Comparison of ENCODE assay signal across 21 mouse cellular contexts in the genomic region with DNA sequence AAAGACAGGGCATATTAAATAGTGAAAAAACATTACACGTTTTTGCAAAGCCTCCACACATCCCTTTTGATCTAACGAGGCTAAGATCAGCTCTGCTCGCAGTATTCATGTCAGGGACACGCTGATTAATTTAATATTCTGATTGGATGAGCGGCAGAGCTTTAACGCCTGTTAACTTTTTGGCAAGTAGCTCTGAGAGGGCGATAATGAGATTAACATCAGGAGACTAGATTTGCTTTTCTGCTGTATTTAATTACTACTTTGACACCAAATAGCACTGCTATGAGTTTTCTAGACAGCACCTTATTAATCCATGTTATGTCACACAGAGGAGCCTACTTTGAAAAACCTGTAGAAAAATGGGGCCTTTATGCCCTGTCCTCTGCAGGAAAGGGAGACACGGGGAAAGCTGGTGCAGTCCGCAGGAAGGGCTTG.
A peak's percentile ranks its signal among the peaks of the same experiment; 100 is the strongest.
DNase-seq lines count a peak whose midpoint lies in the region; ATAC-seq lines count a peak whose summit lies in the region.
"Had no signal": no experiment of that assay in that cellular context is flagged by ENCODE, and none has a peak within 500 bp of the region (broad histone marks: within the 10 kb centered on the region; RNA-seq: fewer than 3 reads in every experiment).

No protein-coding gene starts in this region.

- peaks cover 35% of the 10 kb centered on the region for H3K4me1 ChIP-seq in forebrain, embryonic 13.5 days
- peaks cover 25% of the 10 kb centered on the region for H3K4me1 ChIP-seq in forebrain, embryonic 10.5 days
- H3K4me1 ChIP-seq in midbrain, embryonic 14.5 days (ENCODE audit: control insufficient read depth, insufficient read depth, low read length) = peaks cover 22% of the 10 kb centered on the region
- H3K4me1 ChIP-seq: embryonic facial prominence, embryonic 13.5 days; heart, embryonic 12.5 days; stomach, embryonic 15.5 days had no signal

- H3K9me3 ChIP-seq in forebrain, embryonic 13.5 days (replicated peaks) = no peaks in the 10 kb centered on the region
- no peaks in the 10 kb centered on the region for H3K9me3 ChIP-seq in forebrain, embryonic 10.5 days
- H3K9me3 ChIP-seq in midbrain, embryonic 14.5 days (ENCODE audit: control insufficient read depth, low read length) = no peaks in the 10 kb centered on the region
- H3K9me3 ChIP-seq: embryonic facial prominence, embryonic 13.5 days; heart, embryonic 12.5 days; liver, embryonic 13.5 days; stomach, embryonic 15.5 days had no signal

- H3K27ac ChIP-seq in forebrain, embryonic 13.5 days = peak overlapping the region; percentile 84
- no peak overlapping the region for H3K27ac ChIP-seq in forebrain, embryonic 10.5 days
- peak overlapping the region; percentile 41 for H3K27ac ChIP-seq in midbrain, embryonic 14.5 days (replicated peaks; ENCODE audit: low read depth, low read length)
- H3K27ac ChIP-seq: embryonic facial prominence, embryonic 13.5 days; kidney, postnatal 0 days; left cerebral cortex, adult 2 months; liver, embryonic 13.5 days; stomach, embryonic 15.5 days had no signal

- no peak for DNase-seq in forebrain, embryonic 10.5 days (ENCODE audit: extremely low spot score, low spot score)
- DNase-seq in retina, postnatal 1 day = peak; percentile 65
- no peak for DNase-seq in retina, embryonic 14.5 days (ENCODE audit: low spot score)
- peak; percentile 65 for DNase-seq in midbrain, embryonic 14.5 days
- DNase-seq in heart, adult 8-10 months (ENCODE audit: low spot score) = no peak
- DNase-seq in adipocyte (ENCODE audit: low spot score) = no peak
- DNase-seq: cerebellum, adult 11-12 months; gastrocnemius, postnatal 10 days; heart, postnatal 10 days; kidney, adult 11 months; liver, embryonic 13.5 days; lung, adult 2 months; lung, postnatal 14 days; right cerebral cortex, adult 18-20 months; thymus, postnatal 25 days had no signal

- H3K27me3 ChIP-seq in forebrain, embryonic 13.5 days = no peaks in the 10 kb centered on the region
- H3K27me3 ChIP-seq in forebrain, embryonic 10.5 days (ENCODE audit: poor library complexity, severe bottlenecking) = no peaks in the 10 kb centered on the region
- no peaks in the 10 kb centered on the region for H3K27me3 ChIP-seq in midbrain, embryonic 14.5 days (ENCODE audit: control insufficient read depth, insufficient read depth, low read length)
- H3K27me3 ChIP-seq: embryonic facial prominence, embryonic 13.5 days; heart, embryonic 12.5 days; liver, embryonic 13.5 days; stomach, embryonic 15.5 days had no signal

- no peak overlapping the region for H3K4me3 ChIP-seq in forebrain, embryonic 13.5 days
- no peak overlapping the region for H3K4me3 ChIP-seq in forebrain, embryonic 10.5 days
- H3K4me3 ChIP-seq in midbrain, embryonic 14.5 days (replicated peaks; ENCODE audit: low read depth, low read length) = no peak overlapping the region
- H3K4me3 ChIP-seq: embryonic facial prominence, embryonic 13.5 days; heart, embryonic 12.5 days; left cerebral cortex, adult 2 months; liver, embryonic 13.5 days; stomach, embryonic 15.5 days had no signal

- WGBS in forebrain, embryonic 13.5 days = 14% methylated on average over 9 of the region's 9 CpGs
- 47% methylated on average over 9 of the region's 9 CpGs for WGBS in forebrain, embryonic 10.5 days
- 10% methylated on average over 9 of the region's 9 CpGs for WGBS in midbrain, embryonic 14.5 days

- H3K36me3 ChIP-seq in forebrain, embryonic 13.5 days (ENCODE audit: poor library complexity, severe bottlenecking) = no peaks in the 10 kb centered on the region
- no peaks in the 10 kb centered on the region for H3K36me3 ChIP-seq in forebrain, embryonic 10.5 days (replicated peaks)
- no peaks in the 10 kb centered on the region for H3K36me3 ChIP-seq in midbrain, embryonic 14.5 days (ENCODE audit: control insufficient read depth, insufficient read depth, low read length)
- H3K36me3 ChIP-seq: embryonic facial prominence, embryonic 13.5 days; heart, embryonic 12.5 days; liver, embryonic 13.5 days; stomach, embryonic 15.5 days had no signal

- ATAC-seq in forebrain, embryonic 13.5 days = peak; percentile 68
- ATAC-seq in midbrain, embryonic 14.5 days (ENCODE audit: low FRiP score, low TSS enrichment) = peak; percentile 24; the same call in 1 of the 2 replicates

- H3K4me2 ChIP-seq in forebrain, embryonic 13.5 days = peak overlapping the region; percentile 28
- peak overlapping the region; percentile 41 for H3K4me2 ChIP-seq in midbrain, embryonic 14.5 days (ENCODE audit: low read length)
- H3K4me2 ChIP-seq: embryonic facial prominence, embryonic 13.5 days; heart, embryonic 12.5 days; liver, embryonic 13.5 days; stomach, embryonic 15.5 days had no signal

- no peak overlapping the region for H3K9ac ChIP-seq in forebrain, embryonic 13.5 days
- H3K9ac ChIP-seq in midbrain, embryonic 14.5 days (replicated peaks; ENCODE audit: low read length) = no peak overlapping the region
- H3K9ac ChIP-seq: embryonic facial prominence, embryonic 13.5 days; heart, embryonic 12.5 days; liver, embryonic 13.5 days; stomach, embryonic 15.5 days had no signal

Comparison
In these comparisons a context has a peak if more than half of its experiments do, and no peak if none do; other contexts are left out.
1. DNase-seq: peak in retina, postnatal 1 day (single experiment) and midbrain, embryonic 14.5 days (single experiment); none in forebrain, embryonic 10.5 days (single experiment), retina, embryonic 14.5 days (single experiment), heart, adult 8-10 months (single experiment) and adipocyte (single experiment).